Comparison of ENCODE assay signal across 28 mouse cellular contexts in the genomic region with DNA sequence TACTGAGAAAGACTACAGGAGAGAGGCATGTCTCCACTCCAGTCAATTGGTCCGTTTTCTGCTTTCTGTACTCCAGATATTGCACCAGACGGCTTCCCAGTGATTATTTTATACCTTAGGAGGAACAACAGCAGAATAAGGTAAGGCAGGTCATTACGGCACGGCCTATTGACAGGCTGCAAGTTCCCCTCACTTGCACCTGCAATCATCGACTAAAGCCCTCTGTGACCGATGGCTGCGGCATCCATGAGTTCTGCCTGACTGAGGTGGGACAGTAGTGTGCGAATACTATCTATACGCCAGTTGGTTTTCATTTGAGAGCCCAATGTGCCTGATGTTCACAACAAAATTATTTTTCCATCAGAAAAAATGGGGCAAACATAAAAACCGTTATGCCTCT. TPM values are rescaled to one million over a fixed set of nuclear protein-coding genes. Genes with fewer than 3 reads are reported as not detected.
A peak's percentile ranks its signal among the peaks of the same experiment; 100 is the strongest.
DNase-seq lines count a peak whose midpoint lies in the region; ATAC-seq lines count a peak whose summit lies in the region.
"Had no signal": no experiment of that assay in that cellular context is flagged by ENCODE, and none has a peak within 500 bp of the region (broad histone marks: within the 10 kb centered on the region; RNA-seq: fewer than 3 reads in every experiment).

No protein-coding gene starts in this region.

- WGBS in heart, embryonic 11.5 days (ENCODE audit: insufficient replicate concordance) = 92% methylated on average over 10 of the region's 10 CpGs
- WGBS in midbrain, embryonic 10.5 days = 94% methylated on average over 10 of the region's 10 CpGs
- 92% methylated on average over 10 of the region's 10 CpGs for WGBS in midbrain, embryonic 16.5 days
- WGBS in liver, embryonic 13.5 days (ENCODE audit: insufficient replicate concordance) = 88% methylated on average over 10 of the region's 10 CpGs
- 86% methylated on average over 10 of the region's 10 CpGs for WGBS in liver, embryonic 16.5 days (ENCODE audit: insufficient replicate concordance)

- ATAC-seq in heart, embryonic 11.5 days (replicated peaks; ENCODE audit: insufficient number of reproducible peaks, low FRiP score, low TSS enrichment) = no peak
- ATAC-seq in midbrain, embryonic 16.5 days = no peak
- no peak for ATAC-seq in liver, embryonic 13.5 days (ENCODE audit: low read depth)
- ATAC-seq in liver, embryonic 16.5 days (ENCODE audit: low read depth) = no peak
- ATAC-seq: CD4-positive, CD25-positive, alpha-beta regulatory T cell, adult 4 months had no signal

- peaks cover 7% of the 10 kb centered on the region; the same call in 1 of the 2 replicates for H3K4me1 ChIP-seq in heart, embryonic 11.5 days (ENCODE audit: control insufficient read depth, insufficient read depth, low read length)
- H3K4me1 ChIP-seq in midbrain, embryonic 10.5 days = peaks cover 21% of the 10 kb centered on the region
- peaks cover 18% of the 10 kb centered on the region for H3K4me1 ChIP-seq in midbrain, embryonic 16.5 days (ENCODE audit: control insufficient read depth, insufficient read depth, low read length)
- H3K4me1 ChIP-seq in liver, embryonic 13.5 days (replicated peaks) = peaks cover 50% of the 10 kb centered on the region
- peaks cover 25% of the 10 kb centered on the region for H3K4me1 ChIP-seq in liver, embryonic 16.5 days (ENCODE audit: control insufficient read depth, low read depth, low read length)

- no peak for DNase-seq in heart, adult 9 months (ENCODE audit: low spot score in 2 of 2)
- no peak for DNase-seq in midbrain, embryonic 10.5 days (ENCODE audit: low spot score)
- no peak for DNase-seq in liver, embryonic 13.5 days
- no peak for DNase-seq in layer of hippocampus, adult 9-10 months (ENCODE audit: low spot score)
- DNase-seq: adrenal gland, adult 2 months; adrenal gland, postnatal 36 days; cerebellum, adult 18-20 months; cerebellum, postnatal 25 days; gastrocnemius, postnatal 14 days; heart, postnatal 36 days; kidney, adult 2 months; kidney, postnatal 4 days; layer of hippocampus, postnatal 36 days; left cerebral cortex, postnatal 4 days; lung, embryonic 14.5 days; lung, postnatal 14 days; retina, postnatal 1 day; right cerebral cortex, postnatal 14 days; thymus, postnatal 14 days had no signal

- no peak overlapping the region for H3K4me3 ChIP-seq in heart, embryonic 11.5 days (ENCODE audit: low read depth, low read length)
- no peak overlapping the region for H3K4me3 ChIP-seq in midbrain, embryonic 10.5 days
- H3K4me3 ChIP-seq in midbrain, embryonic 16.5 days (ENCODE audit: low read depth, low read length) = no peak overlapping the region
- H3K4me3 ChIP-seq in liver, embryonic 13.5 days (replicated peaks) = 0 out of 2 replicates have a peak overlapping the region, but pooled peaks have one; percentile 10
- no peak overlapping the region for H3K4me3 ChIP-seq in liver, embryonic 16.5 days (ENCODE audit: low read depth, low read length)
- H3K4me3 ChIP-seq: embryonic facial prominence, embryonic 15.5 days; forebrain, embryonic 13.5 days; intestine, embryonic 15.5 days; neural tube, embryonic 15.5 days had no signal

- no peaks in the 10 kb centered on the region for H3K9me3 ChIP-seq in heart, embryonic 11.5 days (replicated peaks; ENCODE audit: control insufficient read depth, low read length)
- peaks cover 14% of the 10 kb centered on the region for H3K9me3 ChIP-seq in midbrain, embryonic 10.5 days (replicated peaks)
- H3K9me3 ChIP-seq in midbrain, embryonic 16.5 days (replicated peaks; ENCODE audit: control insufficient read depth, low read length, poor library complexity, severe bottlenecking) = no peaks in the 10 kb centered on the region; the same call in 1 of the 2 replicates
- peaks cover 9% of the 10 kb centered on the region for H3K9me3 ChIP-seq in liver, embryonic 13.5 days (replicated peaks)
- H3K9me3 ChIP-seq in liver, embryonic 16.5 days (replicated peaks; ENCODE audit: control insufficient read depth, low read length) = peaks cover 5% of the 10 kb centered on the region
- H3K9me3 ChIP-seq: embryonic facial prominence, embryonic 10.5 days; embryonic facial prominence, embryonic 15.5 days; forebrain, embryonic 13.5 days; intestine, embryonic 15.5 days; neural tube, embryonic 15.5 days had no signal

- H3K27me3 ChIP-seq in heart, embryonic 11.5 days (ENCODE audit: control insufficient read depth, insufficient read depth, low read length) = no peaks in the 10 kb centered on the region
- H3K27me3 ChIP-seq in midbrain, embryonic 10.5 days (ENCODE audit: low read depth, poor library complexity, severe bottlenecking) = peaks cover 6% of the 10 kb centered on the region; the same call in 1 of the 2 replicates
- no peaks in the 10 kb centered on the region for H3K27me3 ChIP-seq in midbrain, embryonic 16.5 days (ENCODE audit: control insufficient read depth, insufficient read depth, low read depth, low read length)
- no peaks in the 10 kb centered on the region for H3K27me3 ChIP-seq in liver, embryonic 13.5 days
- H3K27me3 ChIP-seq in liver, embryonic 16.5 days (ENCODE audit: control insufficient read depth, insufficient read depth, low read depth, low read length) = no peaks in the 10 kb centered on the region
- H3K27me3 ChIP-seq: embryonic facial prominence, embryonic 15.5 days; forebrain, embryonic 13.5 days; intestine, embryonic 15.5 days; neural tube, embryonic 15.5 days had no signal

- H3K36me3 ChIP-seq in heart, embryonic 11.5 days (ENCODE audit: control insufficient read depth, insufficient read depth, low read length) = peaks cover 11% of the 10 kb centered on the region
- peaks cover 72% of the 10 kb centered on the region for H3K36me3 ChIP-seq in midbrain, embryonic 10.5 days
- peaks cover 18% of the 10 kb centered on the region for H3K36me3 ChIP-seq in midbrain, embryonic 16.5 days (ENCODE audit: control insufficient read depth, insufficient read depth, low read length)
- peaks cover 71% of the 10 kb centered on the region for H3K36me3 ChIP-seq in liver, embryonic 13.5 days
- peaks cover 50% of the 10 kb centered on the region for H3K36me3 ChIP-seq in liver, embryonic 16.5 days (ENCODE audit: control insufficient read depth, insufficient read depth)

- H3K9ac ChIP-seq in heart, embryonic 11.5 days (ENCODE audit: low read depth, low read length) = no peak overlapping the region
- H3K9ac ChIP-seq in midbrain, embryonic 16.5 days (ENCODE audit: low read depth, low read length) = no peak overlapping the region
- peak overlapping the region; percentile 48; the same call in 1 of the 2 replicates for H3K9ac ChIP-seq in liver, embryonic 13.5 days
- 0 out of 2 replicates have a peak overlapping the region, but pooled peaks have one; percentile 2 for H3K9ac ChIP-seq in liver, embryonic 16.5 days (ENCODE audit: low read depth, low read length)
- H3K9ac ChIP-seq: embryonic facial prominence, embryonic 15.5 days; intestine, embryonic 15.5 days; lung, embryonic 14.5 days; neural tube, embryonic 15.5 days had no signal

- no peak overlapping the region for H3K4me2 ChIP-seq in heart, embryonic 11.5 days
- no peak overlapping the region for H3K4me2 ChIP-seq in midbrain, embryonic 16.5 days (ENCODE audit: low read length)
- peak overlapping the region; percentile 52 for H3K4me2 ChIP-seq in liver, embryonic 13.5 days
- H3K4me2 ChIP-seq in liver, embryonic 16.5 days (ENCODE audit: low read depth, low read length) = no peak overlapping the region
- H3K4me2 ChIP-seq: embryonic facial prominence, embryonic 15.5 days; lung, embryonic 14.5 days had no signal

- H3K27ac ChIP-seq in heart, embryonic 11.5 days (ENCODE audit: low read depth, low read length) = peak overlapping the region; percentile 60; the same call in 1 of the 2 replicates
- H3K27ac ChIP-seq in midbrain, embryonic 10.5 days (replicated peaks) = peak overlapping the region; percentile 70; the same call in 1 of the 2 replicates
- no peak overlapping the region for H3K27ac ChIP-seq in midbrain, embryonic 16.5 days (ENCODE audit: low read length)
- peak overlapping the region; percentile 89 for H3K27ac ChIP-seq in liver, embryonic 13.5 days
- H3K27ac ChIP-seq in liver, embryonic 16.5 days (ENCODE audit: low read length) = peak overlapping the region; percentile 81
- H3K27ac ChIP-seq: embryonic facial prominence, embryonic 15.5 days; forebrain, embryonic 13.5 days; intestine, embryonic 15.5 days; neural tube, embryonic 15.5 days had no signal

RNA-seq across cellular contexts. Expression of a gene that starts 18.6 kb away (rescaled TPM):
- polyA plus RNA-seq in heart, embryonic 11.5 days (2014; fragmentation: Nextera tagmentation; extraction: Ambion mirVana) = 22.7 and 27.4 TPM in 2 replicates
- polyA plus RNA-seq in midbrain, embryonic 10.5 days (2016; fragmentation: Nextera tagmentation; extraction: Ambion mirVana) = 32.6 and 32.9 TPM in 2 replicates
- polyA plus RNA-seq in midbrain, embryonic 16.5 days (2015; fragmentation: Nextera tagmentation; extraction: Ambion mirVana) = 31.1 and 35.9 TPM in 2 replicates
- polyA plus RNA-seq in liver, embryonic 13.5 days (2015; fragmentation: Nextera tagmentation; extraction: Ambion mirVana) = 18.4 and 22.7 TPM in 2 replicates
- 19.8 and 20.5 TPM in 2 replicates for polyA plus RNA-seq in liver, embryonic 16.5 days (2015; fragmentation: Nextera tagmentation; extraction: Ambion mirVana)

RNA-seq across cellular contexts. Expression of a gene that starts 58.1 kb away (rescaled TPM):
- 35.3 and 44.8 TPM in 2 replicates for polyA plus RNA-seq in heart, embryonic 11.5 days (2014; fragmentation: Nextera tagmentation; extraction: Ambion mirVana)
- polyA plus RNA-seq in midbrain, embryonic 10.5 days (2016; fragmentation: Nextera tagmentation; extraction: Ambion mirVana) = 50.5 and 54.7 TPM in 2 replicates
- 30.7 and 32.0 TPM in 2 replicates for polyA plus RNA-seq in midbrain, embryonic 16.5 days (2015; fragmentation: Nextera tagmentation; extraction: Ambion mirVana)
- 39.9 and 50.2 TPM in 2 replicates for polyA plus RNA-seq in liver, embryonic 13.5 days (2015; fragmentation: Nextera tagmentation; extraction: Ambion mirVana)
- polyA plus RNA-seq in liver, embryonic 16.5 days (2015; fragmentation: Nextera tagmentation; extraction: Ambion mirVana) = 24.1 and 26.4 TPM in 2 replicates

Comparison
In these comparisons a context has a peak if more than half of its experiments do, and no peak if none do; other contexts are left out.
1. H3K9ac ChIP-seq: peak in liver, embryonic 13.5 days (single experiment) and liver, embryonic 16.5 days (single experiment); none in heart, embryonic 11.5 days (single experiment) and midbrain, embryonic 16.5 days (single experiment).